Mouse (Mus musculus): ENCODE data around the gene H2-Ob.
A peak's percentile ranks its signal among the peaks of the same experiment; 100 is the strongest.

DNA sequence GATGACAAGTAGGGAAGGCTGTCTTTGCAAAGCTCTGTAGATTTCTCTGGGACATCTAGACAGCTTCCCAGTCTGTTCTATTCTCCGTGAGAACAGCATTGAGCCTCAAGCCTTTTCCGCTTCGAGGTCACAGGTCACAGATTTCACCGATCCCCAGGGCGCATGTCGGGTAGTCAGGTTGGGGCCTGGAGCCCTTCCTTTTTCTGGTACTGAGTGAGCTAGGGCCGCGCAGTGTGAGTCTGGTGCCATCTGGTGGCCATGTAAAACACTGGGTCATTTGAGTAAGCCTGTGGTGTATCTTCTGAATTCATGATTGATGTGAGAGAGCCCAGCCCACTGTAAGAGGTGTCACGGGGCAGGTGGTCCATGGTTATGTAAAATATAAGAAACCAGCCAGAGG lies 3.8 kb upstream of the H2-Ob start:
- TF ChIP-seq CTCF (IDR thresholded peaks at IDR 0.05; ENCODE audit: low read depth) (peak; percentile 90), EP300 (IDR thresholded peaks at IDR 0.05; ENCODE audit: low read depth) (no peak)

Measured in liver, embryonic 14.5 days (tissue).